Mouse (Mus musculus) liver, embryonic 14.5 days (tissue): Measurements from ENCODE around the gene Fam8a1.

Experiments
- CTCF ChIP-seq: IDR thresholded peaks from 2 replicates; pipeline ENCODE4 v1.5.1; 2016; ENCODE audit warnings: antibody characterized with exemption, low read depth, control low read depth
- EP300 ChIP-seq: IDR thresholded peaks from 2 replicates; pipeline ENCODE4 v1.6.1; 2016; ENCODE audit warnings: antibody characterized with exemption, low read depth

DNA sequence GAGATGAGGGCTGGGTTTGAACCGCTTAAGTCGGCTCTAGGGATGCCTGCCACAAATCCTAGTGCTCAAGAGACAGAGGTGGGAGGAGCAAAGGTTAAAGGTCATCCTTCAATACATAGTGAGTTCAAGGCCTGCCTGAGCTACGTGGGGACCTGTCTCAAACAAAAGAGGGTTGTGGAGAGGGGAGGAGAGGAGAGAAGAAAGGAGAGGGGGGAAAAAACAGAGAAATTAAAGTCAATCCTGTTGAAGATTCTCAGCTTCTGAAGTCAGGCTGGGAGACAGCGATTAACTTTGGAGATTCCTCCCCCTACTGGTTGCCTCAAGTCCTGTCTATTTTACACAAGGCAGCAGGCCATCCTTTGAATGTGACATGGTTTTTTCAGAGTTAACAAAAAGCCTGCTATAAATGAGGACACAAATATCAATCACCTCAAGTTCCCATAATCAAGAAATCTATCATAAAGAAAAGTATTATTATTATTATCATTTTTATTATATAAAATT is 5.8 kb upstream of the Fam8a1 start:
- TF ChIP-seq CTCF (peak; percentile 46), EP300 (no peak)
